Mouse (Mus musculus) liver, embryonic 12.5 days (tissue): ENCODE measurements around the gene Arl4d. TPM values are rescaled to one million over a fixed set of nuclear protein-coding genes. Genes with fewer than 3 reads are reported as not detected.
"Not testable (repeated sequence)": the region's sequence is repeated elsewhere in the genome, so short reads cannot be mapped to it uniquely, and the experiment has no call there.

Source experiments
- ATAC-seq: fragments of 200-750 bp; cut with Nextera tagmentation; 2 replicates; pipeline ENCODE4 v1.8.0; 2017; ENCODE audit warnings: moderate number of reproducible peaks, mild to moderate bottlenecking, moderate library complexity
- H3K27ac ChIP-seq: fragments of 300-500 bp; sonication (generic); 2 replicates; pipeline ENCODE4 v1.5.1; 2016; ENCODE audit warnings: mild to moderate bottlenecking
- H3K27me3 ChIP-seq: fragments of 300-500 bp; sonication (generic); replicated peaks from 2 replicates; pipeline ENCODE4 v1.6.1; 2016; ENCODE audit warnings: mild to moderate bottlenecking, moderate library complexity
- H3K36me3 ChIP-seq: fragments of 300-500 bp; sonication (generic); 2 replicates; pipeline ENCODE4 v1.6.1; 2016; ENCODE audit warnings: mild to moderate bottlenecking, moderate library complexity
- H3K4me1 ChIP-seq: fragments of 300-500 bp; sonication (generic); 2 replicates; pipeline ENCODE4 v1.6.1; 2016
- H3K4me2 ChIP-seq: fragments of 300-500 bp; sonication (generic); 2 replicates; pipeline ENCODE4 v1.6.1; 2016; ENCODE audit warnings: mild to moderate bottlenecking, moderate library complexity
- H3K4me3 ChIP-seq: fragments of 300-500 bp; sonication (generic); 2 replicates; pipeline ENCODE4 v1.5.1; 2016; ENCODE audit warnings: mild to moderate bottlenecking, moderate library complexity
- H3K9ac ChIP-seq: fragments of 300-500 bp; sonication (generic); 2 replicates; pipeline ENCODE4 v1.6.1; 2016; ENCODE audit warnings: mild to moderate bottlenecking, moderate library complexity
- H3K9me3 ChIP-seq: fragments of 300-500 bp; sonication (generic); replicated peaks from 2 replicates; pipeline ENCODE4 v1.6.1; 2016; ENCODE audit warnings: mild to moderate bottlenecking, moderate library complexity
- WGBS: fragments of 180-500 bp; shearing (Covaris S2); methylation state at CpG from one replicate; pipeline ENCODE4 v1.1.7; 2016; ENCODE audit not compliant: insufficient replicate concordance; 5-methylcytosine and 5-hydroxymethylcytosine counted together
- polyA plus RNA-seq: library from polyadenylated mRNA; unstranded; fragments of >200 nt; fragmentation: Nextera tagmentation; extraction: Ambion mirVana; gene quantifications from 2 replicates; pipeline ENCODE4 v1.2.1, GENCODE M21; 2016

The Arl4d gene
- 1.0 and 1.3 TPM in 2 replicates for polyA plus RNA-seq

- H3K27ac ChIP-seq: peak within 1 kb of the TSS; percentile 64
- peaks cover 85% of the 10 kb centered on the region for H3K4me1 ChIP-seq
- H3K36me3 ChIP-seq: no peaks in the 10 kb centered on the region
- H3K9ac ChIP-seq: peak within 1 kb of the TSS; percentile 80
- peak within 1 kb of the TSS; percentile 98 for H3K4me2 ChIP-seq
- 6% methylated on average over 34 of the region's 34 CpGs for WGBS
- H3K9me3 ChIP-seq: no peaks in the 10 kb centered on the region
- peak; percentile 91 for ATAC-seq
- H3K4me3 ChIP-seq: peak within 1 kb of the TSS; percentile 67
- H3K27me3 ChIP-seq: no peaks in the 10 kb centered on the region
Measured at GRCm38 (mm10) chr11:101664825-101665635, at the start of gene Arl4d. Gene Arl4d, plus strand, starts transcription at chr11:101665541.

- no peak overlapping the region; the same call in 1 of the 2 replicates for H3K27ac ChIP-seq
- H3K36me3 ChIP-seq: no peaks in the 10 kb centered on the region
- no peak overlapping the region for H3K9ac ChIP-seq
- peak overlapping the region; percentile 17 for H3K4me2 ChIP-seq
- peak; percentile 67 for ATAC-seq
- H3K4me1 ChIP-seq: peaks cover 46% of the 10 kb centered on the region
- H3K27me3 ChIP-seq: peaks cover 12% of the 10 kb centered on the region; the same call in 1 of the 2 replicates
- no peak overlapping the region for H3K4me3 ChIP-seq
- no peaks in the 10 kb centered on the region for H3K9me3 ChIP-seq
- 58% methylated on average over 8 of the region's 8 CpGs for WGBS
Measured at GRCm38 (mm10) chr11:101616104-101616503, 49.2 kb upstream of the Arl4d start.

- 28% methylated on average over 18 of the region's 18 CpGs for WGBS
- Histone ChIP-seq H3K4me3 (no peak overlapping the region), H3K9ac (0 out of 2 replicates have a peak overlapping the region, but pooled peaks have one; percentile 15), H3K9me3 (no peaks in the 10 kb centered on the region), H3K27me3 (peaks cover 12% of the 10 kb centered on the region; the same call in 1 of the 2 replicates), H3K4me2 (peak overlapping the region; percentile 29), H3K4me1 (peaks cover 46% of the 10 kb centered on the region), H3K27ac (peak overlapping the region; percentile 11), H3K36me3 (no peaks in the 10 kb centered on the region)
- ATAC-seq: no peak
Measured at GRCm38 (mm10) chr11:101616948-101617767, 48.2 kb upstream of the Arl4d start.

GRCm38 (mm10) chr11:101617849-101618248, 47.5 kb upstream of the Arl4d start:
- Histone ChIP-seq H3K4me3 (no peak overlapping the region), H3K36me3 (no peaks in the 10 kb centered on the region), H3K4me1 (peaks cover 46% of the 10 kb centered on the region), H3K9ac (peak overlapping the region; percentile 15; the same call in 1 of the 2 replicates), H3K27ac (peak overlapping the region; percentile 11; the same call in 1 of the 2 replicates), H3K27me3 (peaks cover 12% of the 10 kb centered on the region; the same call in 1 of the 2 replicates), H3K9me3 (no peaks in the 10 kb centered on the region), H3K4me2 (peak overlapping the region; percentile 29; the same call in 1 of the 2 replicates)
- no peak for ATAC-seq
- WGBS: 14% methylated on average over 8 of the region's 8 CpGs

- ATAC-seq: no peak
- Histone ChIP-seq H3K36me3 (no peaks in the 10 kb centered on the region), H3K9me3 (peaks cover under 1% of the 10 kb centered on the region; the same call in 1 of the 2 replicates), H3K4me3 (no peak overlapping the region), H3K27ac (no peak overlapping the region), H3K4me2 (no peak overlapping the region), H3K9ac (no peak overlapping the region), H3K4me1 (peaks cover 46% of the 10 kb centered on the region), H3K27me3 (peaks cover 12% of the 10 kb centered on the region; the same call in 1 of the 2 replicates)
- WGBS: 69% methylated on average over 3 of the region's 3 CpGs
Measured at GRCm38 (mm10) chr11:101618596-101618995, 46.7 kb upstream of the Arl4d start.

- H3K36me3 ChIP-seq, H3K4me3 ChIP-seq, H3K4me2 ChIP-seq, H3K27ac ChIP-seq, H3K9me3 ChIP-seq, ATAC-seq, H3K9ac ChIP-seq: not testable (repeated sequence)
- Histone ChIP-seq H3K4me1 (peaks cover 35% of the 10 kb centered on the region), H3K27me3 (peaks cover 12% of the 10 kb centered on the region; the same call in 1 of the 2 replicates)
- 70% methylated on average over 11 of the region's 11 CpGs for WGBS
Measured at GRCm38 (mm10) chr11:101620022-101620655, 45.2 kb upstream of the Arl4d start.

GRCm38 (mm10) chr11:101626649-101626994, 38.7 kb upstream of the Arl4d start:
- WGBS: 4% methylated on average over 8 of the region's 8 CpGs

GRCm38 (mm10) chr11:101626995-101627856, 38.1 kb upstream of the Arl4d start, which contains the start of gene Rdm1:
Gene Rdm1, plus strand, starts transcription at chr11:101627195.
- peak within 1 kb of the TSS; percentile 56 for H3K4me3 ChIP-seq
- H3K27me3 ChIP-seq: no peaks in the 10 kb centered on the region
- peak within 1 kb of the TSS; percentile 79 for H3K4me2 ChIP-seq
- WGBS: 0% methylated on average over 32 of the region's 34 CpGs
- H3K9me3 ChIP-seq: peaks cover 3% of the 10 kb centered on the region; the same call in 1 of the 2 replicates
- no peaks in the 10 kb centered on the region for H3K36me3 ChIP-seq
- H3K9ac ChIP-seq: peak within 1 kb of the TSS; percentile 76
- peaks cover 33% of the 10 kb centered on the region for H3K4me1 ChIP-seq
- peak; percentile 90 for ATAC-seq
- H3K27ac ChIP-seq: peak within 1 kb of the TSS; percentile 99

More at GRCm38 (mm10) chr11:101626649-101626994, 38.7 kb upstream of the Arl4d start:
- Histone ChIP-seq H3K27ac (peak overlapping the region; percentile 99), H3K36me3 (no peaks in the 10 kb centered on the region), H3K4me3 (peak overlapping the region; percentile 55), H3K4me1 (peaks cover 33% of the 10 kb centered on the region), H3K9ac (peak overlapping the region; percentile 69), H3K27me3 (no peaks in the 10 kb centered on the region), H3K4me2 (peak overlapping the region; percentile 79), H3K9me3 (peaks cover 3% of the 10 kb centered on the region; the same call in 1 of the 2 replicates)
- peak; percentile 25 for ATAC-seq

GRCm38 (mm10) chr11:101627857-101628559, 37.3 kb upstream of the Arl4d start:
- H3K27ac ChIP-seq: peak overlapping the region; percentile 99
- WGBS: under 1% methylated on average over 33 of the region's 33 CpGs
- ATAC-seq: no peak; the same call in 1 of the 2 replicates
- no peaks in the 10 kb centered on the region for H3K27me3 ChIP-seq
- H3K4me2 ChIP-seq: peak overlapping the region; percentile 79
- peaks cover 33% of the 10 kb centered on the region for H3K4me1 ChIP-seq
- H3K9me3 ChIP-seq: peaks cover 3% of the 10 kb centered on the region; the same call in 1 of the 2 replicates
- H3K9ac ChIP-seq: peak overlapping the region; percentile 76
- H3K36me3 ChIP-seq: no peaks in the 10 kb centered on the region
- H3K4me3 ChIP-seq: peak overlapping the region; percentile 56

GRCm38 (mm10) chr11:101628733-101629417, 36.5 kb upstream of the Arl4d start:
- peak overlapping the region; percentile 79 for H3K4me2 ChIP-seq
- peak overlapping the region; percentile 76 for H3K9ac ChIP-seq
- peaks cover 33% of the 10 kb centered on the region for H3K4me1 ChIP-seq
- peak overlapping the region; percentile 99; the same call in 1 of the 2 replicates for H3K27ac ChIP-seq
- not testable (repeated sequence) for H3K9me3 ChIP-seq, H3K36me3 ChIP-seq, ATAC-seq, H3K27me3 ChIP-seq
- H3K4me3 ChIP-seq: peak overlapping the region; percentile 56
- WGBS: 61% methylated on average over 4 of the region's 5 CpGs
